Mouse (Mus musculus): Measurements from ENCODE around the gene C3. TPM values are rescaled to one million over a fixed set of nuclear protein-coding genes. Genes with fewer than 3 reads are reported as not detected.

C3 gene
- polyA plus RNA-seq, 1 experiment from 2014 or later: 19.5 TPM

- H3K4me1 ChIP-seq (ENCODE audit: control insufficient read depth, insufficient read depth, low read length): peaks cover 11% of the 10 kb centered on the region
- no peaks in the 10 kb centered on the region for H3K9me3 ChIP-seq (replicated peaks; ENCODE audit: control insufficient read depth, low read length)
- H3K27ac ChIP-seq (ENCODE audit: low read length): no peak overlapping the region
- 89% methylated on average over 14 of the region's 14 CpGs for WGBS
- H3K4me3 ChIP-seq (replicated peaks; ENCODE audit: low read length): no peak overlapping the region
- H3K27me3 ChIP-seq (ENCODE audit: control insufficient read depth, insufficient read depth, low read length): no peaks in the 10 kb centered on the region
- H3K36me3 ChIP-seq (ENCODE audit: control insufficient read depth, insufficient read depth, low read length): peaks cover 21% of the 10 kb centered on the region
- H3K4me2 ChIP-seq (ENCODE audit: low read depth, low read length): no peak overlapping the region
- no peak for ATAC-seq (ENCODE audit: insufficient read depth, low FRiP score)
- no peak overlapping the region for H3K9ac ChIP-seq (ENCODE audit: low read length)
Measured at GRCm38 (mm10) chr17:57255354-57255753, 27.4 kb upstream of the C3 start.

- 57% methylated on average over 6 of the region's 6 CpGs for WGBS
- H3K36me3 ChIP-seq (ENCODE audit: control insufficient read depth, insufficient read depth, low read length): peaks cover 21% of the 10 kb centered on the region
Measured at GRCm38 (mm10) chr17:57253306-57253705, 25.4 kb upstream of the C3 start.

GRCm38 (mm10) chr17:57251431-57251830 is 23.5 kb upstream of the C3 start:
- Histone ChIP-seq H3K9me3 (replicated peaks; ENCODE audit: control insufficient read depth, low read length) (no peaks in the 10 kb centered on the region), H3K36me3 (ENCODE audit: control insufficient read depth, insufficient read depth, low read length) (peaks cover 16% of the 10 kb centered on the region), H3K27ac (ENCODE audit: low read length) (no peak overlapping the region), H3K4me2 (ENCODE audit: low read depth, low read length) (no peak overlapping the region), H3K4me3 (replicated peaks; ENCODE audit: low read length) (no peak overlapping the region), H3K27me3 (ENCODE audit: control insufficient read depth, insufficient read depth, low read length) (no peaks in the 10 kb centered on the region), H3K9ac (ENCODE audit: low read length) (0 out of 2 replicates have a peak overlapping the region, but pooled peaks have one; percentile 85), H3K4me1 (ENCODE audit: control insufficient read depth, insufficient read depth, low read length) (peaks cover 24% of the 10 kb centered on the region)
- no peak for ATAC-seq (ENCODE audit: insufficient read depth, low FRiP score)
- WGBS: 88% methylated on average over 3 of the region's 3 CpGs

More at GRCm38 (mm10) chr17:57253306-57253705, 25.4 kb upstream of the C3 start:
- H3K27ac ChIP-seq (ENCODE audit: low read length): no peak overlapping the region
- no peak for ATAC-seq (ENCODE audit: insufficient read depth, low FRiP score)
- H3K4me2 ChIP-seq (ENCODE audit: low read depth, low read length): no peak overlapping the region
- peaks cover 19% of the 10 kb centered on the region for H3K4me1 ChIP-seq (ENCODE audit: control insufficient read depth, insufficient read depth, low read length)
- H3K4me3 ChIP-seq (replicated peaks; ENCODE audit: low read length): no peak overlapping the region
- H3K9ac ChIP-seq (ENCODE audit: low read length): no peak overlapping the region
- H3K27me3 ChIP-seq (ENCODE audit: control insufficient read depth, insufficient read depth, low read length): no peaks in the 10 kb centered on the region
- no peaks in the 10 kb centered on the region for H3K9me3 ChIP-seq (replicated peaks; ENCODE audit: control insufficient read depth, low read length)

- WGBS: 3% methylated on average over 33 of the region's 33 CpGs
- Histone ChIP-seq H3K4me2 (ENCODE audit: low read depth, low read length) (peak overlapping the region; percentile 95), H3K27me3 (ENCODE audit: control insufficient read depth, insufficient read depth, low read length) (no peaks in the 10 kb centered on the region), H3K9me3 (replicated peaks; ENCODE audit: control insufficient read depth, low read length) (no peaks in the 10 kb centered on the region), H3K9ac (ENCODE audit: low read length) (peak overlapping the region; percentile 85), H3K27ac (ENCODE audit: low read length) (peak overlapping the region; percentile 89), H3K4me1 (ENCODE audit: control insufficient read depth, insufficient read depth, low read length) (peaks cover 26% of the 10 kb centered on the region), H3K36me3 (ENCODE audit: control insufficient read depth, insufficient read depth, low read length) (peaks cover 15% of the 10 kb centered on the region), H3K4me3 (replicated peaks; ENCODE audit: low read length) (peak overlapping the region; percentile 87)
- no peak for ATAC-seq (ENCODE audit: insufficient read depth, low FRiP score)
Measured at GRCm38 (mm10) chr17:57250461-57251160, 22.7 kb upstream of the C3 start.

GRCm38 (mm10) chr17:57249186-57250181 is 21.5 kb upstream of the C3 start, which contains the start of gene Trip10:
Gene Trip10, plus strand, starts transcription at chr17:57249455.
- Histone ChIP-seq H3K4me2 (ENCODE audit: low read depth, low read length) (peak within 1 kb of the TSS; percentile 95), H3K27me3 (ENCODE audit: control insufficient read depth, insufficient read depth, low read length) (no peaks in the 10 kb centered on the region), H3K9ac (ENCODE audit: low read length) (peak within 1 kb of the TSS; percentile 85), H3K4me1 (ENCODE audit: control insufficient read depth, insufficient read depth, low read length) (peaks cover 26% of the 10 kb centered on the region), H3K4me3 (replicated peaks; ENCODE audit: low read length) (peak within 1 kb of the TSS; percentile 87), H3K27ac (ENCODE audit: low read length) (peak within 1 kb of the TSS; percentile 92), H3K36me3 (ENCODE audit: control insufficient read depth, insufficient read depth, low read length) (peaks cover 6% of the 10 kb centered on the region; the same call in 1 of the 2 replicates), H3K9me3 (replicated peaks; ENCODE audit: control insufficient read depth, low read length) (no peaks in the 10 kb centered on the region)
- ATAC-seq (ENCODE audit: insufficient read depth, low FRiP score): peak; percentile 65
- WGBS: under 1% methylated on average over 50 of the region's 52 CpGs

- no peaks in the 10 kb centered on the region for H3K36me3 ChIP-seq (ENCODE audit: control insufficient read depth, insufficient read depth, low read length)
- peak overlapping the region; percentile 87 for H3K4me3 ChIP-seq (replicated peaks; ENCODE audit: low read length)
- peak overlapping the region; percentile 92 for H3K27ac ChIP-seq (ENCODE audit: low read length)
- H3K27me3 ChIP-seq (ENCODE audit: control insufficient read depth, insufficient read depth, low read length): no peaks in the 10 kb centered on the region
- no peak for ATAC-seq (ENCODE audit: insufficient read depth, low FRiP score)
- peak overlapping the region; percentile 74 for H3K9ac ChIP-seq (ENCODE audit: low read length)
- 7% methylated on average over 13 of the region's 13 CpGs for WGBS
- no peaks in the 10 kb centered on the region for H3K9me3 ChIP-seq (replicated peaks; ENCODE audit: control insufficient read depth, low read length)
- H3K4me1 ChIP-seq (ENCODE audit: control insufficient read depth, insufficient read depth, low read length): peaks cover 26% of the 10 kb centered on the region
- H3K4me2 ChIP-seq (ENCODE audit: low read depth, low read length): peak overlapping the region; percentile 95
Measured at GRCm38 (mm10) chr17:57248771-57249170, 20.8 kb upstream of the C3 start.

GRCm38 (mm10) chr17:57248201-57248699 is 20.3 kb upstream of the C3 start, which contains the start of gene Gpr108:
Gene Gpr108, minus strand, starts transcription at chr17:57248446.
- Histone ChIP-seq H3K9me3 (replicated peaks; ENCODE audit: control insufficient read depth, low read length) (no peaks in the 10 kb centered on the region), H3K27ac (ENCODE audit: low read length) (peak within 1 kb of the TSS; percentile 93), H3K27me3 (ENCODE audit: control insufficient read depth, insufficient read depth, low read length) (no peaks in the 10 kb centered on the region), H3K9ac (ENCODE audit: low read length) (peak within 1 kb of the TSS; percentile 90), H3K4me3 (replicated peaks; ENCODE audit: low read length) (peak within 1 kb of the TSS; percentile 94), H3K36me3 (ENCODE audit: control insufficient read depth, insufficient read depth, low read length) (no peaks in the 10 kb centered on the region), H3K4me1 (ENCODE audit: control insufficient read depth, insufficient read depth, low read length) (peaks cover 26% of the 10 kb centered on the region), H3K4me2 (ENCODE audit: low read depth, low read length) (peak within 1 kb of the TSS; percentile 95)
- peak; percentile 67 for ATAC-seq (ENCODE audit: insufficient read depth, low FRiP score)
- WGBS: under 1% methylated on average over 12 of the region's 12 CpGs

- Histone ChIP-seq H3K27ac (ENCODE audit: low read length) (peak overlapping the region; percentile 93), H3K9ac (ENCODE audit: low read length) (peak overlapping the region; percentile 90), H3K4me1 (ENCODE audit: control insufficient read depth, insufficient read depth, low read length) (peaks cover 26% of the 10 kb centered on the region), H3K4me3 (replicated peaks; ENCODE audit: low read length) (peak overlapping the region; percentile 94), H3K27me3 (ENCODE audit: control insufficient read depth, insufficient read depth, low read length) (no peaks in the 10 kb centered on the region), H3K4me2 (ENCODE audit: low read depth, low read length) (peak overlapping the region; percentile 95), H3K36me3 (ENCODE audit: control insufficient read depth, insufficient read depth, low read length) (no peaks in the 10 kb centered on the region), H3K9me3 (replicated peaks; ENCODE audit: control insufficient read depth, low read length) (no peaks in the 10 kb centered on the region)
- ATAC-seq (ENCODE audit: insufficient read depth, low FRiP score): peak; percentile 90
- WGBS: under 1% methylated on average over 46 of the region's 46 CpGs
Measured at GRCm38 (mm10) chr17:57247393-57248200, 19.7 kb upstream of the C3 start.

Measured in stomach, embryonic 16.5 days (tissue).